Mouse (Mus musculus) brain, adult 10 weeks (tissue): ENCODE measurements around the gene Cd300lf. TPM values are rescaled to one million over a fixed set of nuclear protein-coding genes. Genes with fewer than 3 reads are reported as not detected.

Experiments
- polyA plus RNA-seq: library from polyadenylated mRNA; stranded (reverse); fragments of 350-450 nt; fragmentation: Illumina TruSeq; extraction: RNeasy Lipid Tissue Mini Kit (QIAGEN cat#74804); gene quantifications from one replicate; pipeline ENCODE4 v1.2.3, GENCODE M21; 2015; ENCODE audit warnings: low read depth, low replicate concordance

Gene Cd300lf
- not detected for polyA plus RNA-seq

DNA sequence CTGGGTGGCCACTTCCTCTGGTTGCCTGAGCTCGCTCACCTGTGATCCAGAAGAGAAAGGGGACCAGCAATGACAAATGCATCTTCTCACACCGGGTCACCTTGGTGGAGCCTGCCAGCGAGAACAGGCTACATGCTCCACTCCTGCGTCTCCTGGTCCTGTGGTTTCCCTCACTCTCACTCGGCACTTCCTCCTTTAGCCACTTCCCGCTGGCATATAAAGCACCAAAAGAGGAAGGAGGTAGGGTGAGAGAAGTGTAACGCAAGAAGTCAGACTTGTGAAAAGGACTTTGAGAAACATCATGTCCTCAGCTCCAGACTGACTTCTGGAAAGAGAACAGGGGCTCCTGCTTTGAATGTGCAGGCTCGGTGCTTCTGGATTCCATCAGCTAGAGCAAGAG is at the start of gene Cd300lf:
TSS of gene Cd300lf (minus strand) at position 193 of the 400 bp plus-strand sequence.

DNA sequence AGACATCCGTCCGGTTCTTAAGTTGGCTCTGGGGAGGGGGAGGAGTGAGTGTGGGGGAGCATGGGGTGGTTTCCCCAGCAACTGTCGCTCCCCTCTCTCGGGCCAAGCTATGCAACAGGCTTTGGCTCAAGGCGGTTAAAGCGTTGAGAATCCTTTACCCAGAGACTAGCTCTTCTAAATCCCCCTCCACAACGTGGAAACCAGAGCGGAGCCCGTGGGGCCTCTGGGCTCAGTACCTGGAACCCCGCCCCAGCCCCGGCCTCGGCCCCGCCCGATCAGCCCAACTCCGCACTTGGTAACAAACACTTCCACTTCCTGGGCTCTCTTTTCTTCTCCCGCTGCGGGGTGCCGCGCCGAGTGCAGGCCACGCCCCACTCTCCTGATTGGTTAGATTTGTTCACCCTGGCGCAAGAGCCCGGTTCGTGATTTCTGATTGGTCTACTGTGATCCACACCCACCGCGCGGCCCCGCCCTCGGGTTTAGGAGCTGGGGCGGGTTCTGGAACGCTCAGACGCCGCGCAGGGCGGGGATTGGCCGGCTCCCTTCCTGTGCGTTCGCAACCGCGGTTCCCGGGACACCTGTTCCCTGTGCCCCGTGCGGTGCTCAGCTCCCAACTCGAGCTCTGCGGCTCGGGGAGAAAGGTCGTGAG is 29.2 kb upstream of the Cd300lf start, which contains the start of gene Slc9a3r1:
TSS of gene Slc9a3r1 (plus strand) at position 510 of the 649 bp plus-strand sequence.

DNA sequence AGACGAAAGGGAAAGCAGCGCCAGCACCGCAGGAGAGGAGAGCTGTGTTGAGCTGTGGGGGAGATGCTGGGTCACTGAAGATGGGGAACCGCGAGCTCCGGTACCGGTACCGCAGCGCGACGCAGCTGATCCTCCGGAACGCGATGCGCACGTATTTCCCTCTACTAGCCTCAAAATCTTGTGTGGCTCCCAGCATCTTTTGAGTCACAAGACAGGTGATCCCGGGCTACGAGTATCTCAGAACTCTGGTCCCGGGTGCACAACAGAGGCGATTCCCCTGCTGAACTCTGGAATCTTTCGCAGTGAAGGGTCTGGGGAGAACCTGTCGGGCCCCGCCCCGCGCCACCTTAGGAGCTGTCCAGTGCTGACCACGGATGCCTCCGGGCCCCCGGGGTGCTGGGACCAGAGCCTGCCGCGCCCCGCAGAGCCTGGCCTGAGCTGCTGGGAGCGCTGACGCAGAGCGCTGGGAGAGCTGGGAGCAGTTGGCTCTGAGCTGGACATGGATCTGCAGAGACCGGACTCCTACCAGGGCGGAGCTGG is 42.4 kb downstream of the Cd300lf start, which contains the start of gene Rab37:
TSS of gene Rab37 (plus strand) at position 70 of the 540 bp plus-strand sequence.

Other genes starting within 250 kb of the Cd300lf start
- gene Cd300a, start 244.0 kb downstream of the Cd300lf start, polyA plus RNA-seq = 1.5 TPM
- not detected for gene Cd300lb, start 199.6 kb downstream of the Cd300lf start, polyA plus RNA-seq
- not detected for gene Cd300c, start 164.8 kb downstream of the Cd300lf start, polyA plus RNA-seq
- not detected for gene Cd300ld, start 144.1 kb downstream of the Cd300lf start, polyA plus RNA-seq
- 8.6 TPM for gene Cd300c2, start 132.1 kb downstream of the Cd300lf start, polyA plus RNA-seq
- gene Cd300ld2, start 117.8 kb downstream of the Cd300lf start, polyA plus RNA-seq = not detected
- not detected for gene Cd300ld4, start 107.0 kb downstream of the Cd300lf start, polyA plus RNA-seq
- 2.1 TPM for gene Cd300ld5, start 96.2 kb downstream of the Cd300lf start, polyA plus RNA-seq
- gene Cd300ld3, start 85.6 kb downstream of the Cd300lf start, polyA plus RNA-seq = 0.70 TPM
- not detected for gene Cd300e, start 71.8 kb downstream of the Cd300lf start, polyA plus RNA-seq
- 14.0 TPM for gene Rab37, start 42.6 kb downstream of the Cd300lf start, polyA plus RNA-seq
- 53.0 TPM for gene Slc9a3r1, start 29.3 kb upstream of the Cd300lf start, polyA plus RNA-seq
- gene Tmem104, start 53.5 kb upstream of the Cd300lf start, polyA plus RNA-seq = 8.2 TPM
- gene Nat9, start 53.9 kb upstream of the Cd300lf start, polyA plus RNA-seq = 35.8 TPM
- 23.0 TPM for gene Grin2c, start 133.3 kb upstream of the Cd300lf start, polyA plus RNA-seq
- gene Fdxr, start 143.1 kb upstream of the Cd300lf start, polyA plus RNA-seq = 20.1 TPM
- 19.8 TPM for gene Fads6, start 163.7 kb upstream of the Cd300lf start, polyA plus RNA-seq
- 0.85 TPM for gene Otop2, start 173.2 kb upstream of the Cd300lf start, polyA plus RNA-seq
- gene Ush1g, start 188.0 kb upstream of the Cd300lf start, polyA plus RNA-seq = 0.39 TPM
- not detected for gene Otop3, start 200.7 kb upstream of the Cd300lf start, polyA plus RNA-seq
- gene Hid1, start 233.8 kb upstream of the Cd300lf start, polyA plus RNA-seq = 75.8 TPM
- 13.6 TPM for gene Cdr2l, start 247.9 kb upstream of the Cd300lf start, polyA plus RNA-seq